Mouse (Mus musculus) kidney, embryonic 16.5 days (tissue): ENCODE data around the gene Chd5. TPM values are rescaled to one million over a fixed set of nuclear protein-coding genes. Genes with fewer than 3 reads are reported as not detected.

Experiments
- ATAC-seq: fragments of 200-750 bp; cut with Nextera tagmentation; 2 replicates; pipeline ENCODE4 v1.8.0; 2017; ENCODE audit warnings: moderate TSS enrichment; ENCODE audit not compliant: low FRiP score, low TSS enrichment
- H3K27ac ChIP-seq: fragments of 300-500 bp; sonication (generic); 2 replicates; pipeline ENCODE4 v1.5.1; 2014; ENCODE audit warnings: low read length
- H3K27me3 ChIP-seq: fragments of 300-500 bp; sonication (generic); 2 replicates; pipeline ENCODE4 v1.6.1; 2014; ENCODE audit warnings: low read length, control low read depth, mixed read lengths; ENCODE audit not compliant: insufficient read depth
- H3K36me3 ChIP-seq: fragments of 300-500 bp; sonication (generic); 2 replicates; pipeline ENCODE4 v1.6.1; 2014; ENCODE audit warnings: low read length, control low read depth, mixed read lengths; ENCODE audit not compliant: insufficient read depth
- H3K4me1 ChIP-seq: fragments of 300-500 bp; sonication (generic); 2 replicates; pipeline ENCODE4 v1.6.1; 2014; ENCODE audit warnings: low read length, control low read depth, mixed read lengths; ENCODE audit not compliant: insufficient read depth
- H3K4me2 ChIP-seq: fragments of 300-500 bp; sonication (generic); replicated peaks from 2 replicates; pipeline ENCODE4 v1.6.1; 2014; ENCODE audit warnings: low read depth, low read length
- H3K4me3 ChIP-seq: fragments of 300-500 bp; sonication (generic); 2 replicates; pipeline ENCODE4 v1.5.1; 2014; ENCODE audit warnings: mild to moderate bottlenecking, low read length
- H3K9ac ChIP-seq: fragments of 300-500 bp; sonication (generic); replicated peaks from 2 replicates; pipeline ENCODE4 v1.6.1; 2014; ENCODE audit warnings: low read length
- H3K9me3 ChIP-seq: fragments of 300-500 bp; sonication (generic); 2 replicates; pipeline ENCODE4 v1.6.1; 2016; ENCODE audit warnings: low read length, control low read depth
- WGBS: fragments of 180-500 bp; shearing (Covaris S2); extraction: QIAGEN DNeasy Blood & Tissue Kit; methylation state at CpG from one replicate; pipeline ENCODE4 v1.1.7; 2014; 5-methylcytosine and 5-hydroxymethylcytosine counted together
- polyA plus RNA-seq: library from polyadenylated mRNA; unstranded; fragments of >200 nt; fragmentation: Nextera tagmentation; extraction: Ambion mirVana; gene quantifications from 2 replicates; pipeline ENCODE4 v1.2.1, GENCODE M21; 2015

Gene Chd5
- polyA plus RNA-seq, 1 experiment from 2014 or later, result 0.12 TPM

DNA sequence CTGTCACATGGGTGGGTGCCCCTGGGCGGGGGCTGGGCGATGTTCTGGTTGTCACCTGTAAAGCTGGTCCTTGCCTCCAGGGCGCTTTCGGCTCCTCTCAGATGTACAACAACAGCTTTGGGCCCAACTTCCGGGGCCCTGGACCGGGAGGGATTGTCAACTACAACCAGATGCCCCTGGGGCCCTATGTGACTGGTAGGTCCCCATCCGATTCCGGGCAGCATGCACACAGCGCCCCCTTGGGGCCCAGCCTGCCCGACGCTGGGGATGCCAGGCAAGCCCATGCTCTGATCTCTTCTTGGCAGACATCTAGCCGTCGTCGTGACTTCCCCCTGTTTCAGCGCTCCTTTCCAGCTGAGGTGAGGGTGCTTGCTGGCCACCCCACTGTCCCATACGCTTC, 47.2 kb downstream of the Chd5 start:
- H3K27ac ChIP-seq, result no peak overlapping the region
- no peaks in the 10 kb centered on the region for H3K9me3 ChIP-seq
- no peaks in the 10 kb centered on the region for H3K4me1 ChIP-seq
- H3K36me3 ChIP-seq, result no peaks in the 10 kb centered on the region
- no peak overlapping the region for H3K4me2 ChIP-seq
- no peaks in the 10 kb centered on the region for H3K27me3 ChIP-seq
- 66% methylated on average over 16 of the region's 16 CpGs for WGBS
- H3K9ac ChIP-seq, result no peak overlapping the region
- no peak for ATAC-seq
- no peak overlapping the region for H3K4me3 ChIP-seq

DNA sequence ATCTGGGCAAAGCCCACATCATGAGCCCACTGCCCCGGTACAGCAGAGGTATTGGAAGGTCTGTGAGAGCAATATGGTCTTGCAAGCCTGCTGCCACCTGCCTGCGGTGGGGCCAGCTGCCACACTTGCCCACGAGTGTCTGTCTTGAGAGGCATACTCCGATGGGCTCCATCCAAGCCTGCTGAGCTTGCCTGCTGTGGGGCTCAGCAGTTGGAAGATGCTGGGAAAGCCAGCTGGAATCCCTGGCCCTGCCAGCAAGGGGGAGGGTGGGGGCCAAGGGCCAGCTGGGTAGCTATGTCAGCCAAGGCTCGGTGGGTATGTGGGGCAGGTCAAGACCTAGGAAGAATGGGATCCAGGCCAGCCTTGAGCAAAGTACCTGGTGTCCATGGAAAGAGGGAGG, 53.7 kb downstream of the Chd5 start:
- Histone ChIP-seq H3K4me3 (no peak overlapping the region), H3K4me2 (no peak overlapping the region), H3K27me3 (no peaks in the 10 kb centered on the region), H3K4me1 (no peaks in the 10 kb centered on the region), H3K27ac (no peak overlapping the region), H3K9ac (no peak overlapping the region), H3K36me3 (no peaks in the 10 kb centered on the region), H3K9me3 (no peaks in the 10 kb centered on the region)
- no peak for ATAC-seq
- WGBS, result 81% methylated on average over 5 of the region's 5 CpGs

DNA sequence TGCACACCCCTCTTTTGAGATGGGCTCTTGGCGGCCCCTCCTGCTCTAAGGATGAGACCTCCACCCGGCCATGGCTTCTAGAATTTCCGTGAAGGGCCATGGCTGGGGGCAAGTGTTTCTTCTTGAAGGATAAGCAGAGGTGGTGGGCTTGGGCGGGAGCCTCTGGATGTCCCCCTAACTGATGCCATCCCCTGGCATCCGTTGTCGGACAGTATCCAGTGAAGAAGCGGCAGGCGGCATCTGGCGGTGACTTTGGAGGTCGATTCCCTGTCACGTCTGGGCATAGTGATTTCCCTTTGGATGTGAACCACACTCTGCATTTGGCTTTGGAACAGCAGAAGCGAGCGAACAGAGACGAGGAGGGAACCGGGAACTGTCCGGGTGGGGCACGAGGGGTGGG, 54.2 kb downstream of the Chd5 start:
- Histone ChIP-seq H3K9ac (no peak overlapping the region), H3K9me3 (no peaks in the 10 kb centered on the region), H3K36me3 (no peaks in the 10 kb centered on the region), H3K4me3 (no peak overlapping the region), H3K4me2 (no peak overlapping the region), H3K4me1 (no peaks in the 10 kb centered on the region), H3K27ac (no peak overlapping the region), H3K27me3 (no peaks in the 10 kb centered on the region)
- 85% methylated on average over 17 of the region's 17 CpGs for WGBS
- no peak for ATAC-seq

- Histone ChIP-seq H3K27ac (no peak overlapping the region), H3K9ac (no peak overlapping the region), H3K9me3 (no peaks in the 10 kb centered on the region), H3K36me3 (no peaks in the 10 kb centered on the region), H3K27me3 (no peaks in the 10 kb centered on the region), H3K4me3 (no peak overlapping the region), H3K4me2 (no peak overlapping the region), H3K4me1 (no peaks in the 10 kb centered on the region)
- 62% methylated on average over 3 of the region's 3 CpGs for WGBS
- no peak for ATAC-seq
Measured at GRCm38 (mm10) chr4:152398926-152399325, 60.5 kb downstream of the Chd5 start.

DNA sequence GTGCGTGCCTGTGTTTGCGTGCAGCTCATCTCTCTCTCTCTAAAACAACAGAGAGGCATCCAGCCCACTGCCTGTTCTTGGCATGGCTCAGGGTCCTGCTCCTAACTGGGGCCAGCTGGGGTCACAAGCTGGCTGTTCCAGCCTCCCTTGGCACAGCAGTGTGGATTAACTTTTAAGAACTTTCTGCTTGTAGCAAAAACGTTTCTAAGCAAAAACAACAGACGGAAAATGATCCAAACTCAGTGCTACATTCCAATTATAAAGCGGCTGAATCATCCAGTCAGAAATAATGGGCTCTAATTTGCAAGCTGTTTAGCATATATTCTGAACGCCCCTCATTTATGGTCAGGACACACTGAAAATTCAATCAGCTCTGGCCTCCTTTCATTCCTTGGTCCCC, 66.7 kb downstream of the Chd5 start:
- H3K4me3 ChIP-seq, result no peak overlapping the region
- no peaks in the 10 kb centered on the region for H3K36me3 ChIP-seq
- H3K9me3 ChIP-seq, result no peaks in the 10 kb centered on the region
- H3K4me1 ChIP-seq, result no peaks in the 10 kb centered on the region
- H3K4me2 ChIP-seq, result no peak overlapping the region
- no peak overlapping the region for H3K27ac ChIP-seq
- WGBS, result 72% methylated on average over 6 of the region's 6 CpGs
- H3K27me3 ChIP-seq, result no peaks in the 10 kb centered on the region
- no peak overlapping the region for H3K9ac ChIP-seq
- ATAC-seq, result no peak

DNA sequence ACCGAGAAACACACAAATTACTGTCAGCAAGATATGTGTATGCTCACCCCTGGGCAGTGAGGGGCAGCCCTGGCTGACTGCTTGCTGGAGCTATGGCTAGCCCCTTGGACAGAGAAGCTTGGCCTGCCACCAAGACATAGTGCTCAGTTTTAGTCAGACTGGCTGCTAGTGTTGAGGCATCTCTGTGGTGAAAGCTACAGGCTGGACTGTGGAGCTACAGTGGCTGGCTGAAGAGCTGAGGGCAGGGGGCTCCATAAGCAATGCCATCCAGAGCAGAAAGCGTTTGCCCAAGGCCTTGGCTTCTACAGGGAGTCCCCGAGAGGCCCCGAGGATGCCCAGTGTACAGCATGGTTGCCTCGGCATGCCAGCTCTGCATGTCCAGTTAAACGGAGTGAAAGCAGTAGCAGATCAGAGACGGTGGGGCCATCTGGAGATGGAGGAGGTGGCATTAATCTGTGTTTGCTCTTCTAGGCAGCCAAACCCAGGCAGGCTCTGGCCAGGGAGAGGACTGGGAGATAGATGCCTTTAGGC, 67.3 kb downstream of the Chd5 start:
- no peak for ATAC-seq
- Histone ChIP-seq H3K27ac (no peak overlapping the region), H3K4me3 (no peak overlapping the region), H3K9ac (no peak overlapping the region), H3K27me3 (no peaks in the 10 kb centered on the region), H3K4me1 (no peaks in the 10 kb centered on the region), H3K36me3 (no peaks in the 10 kb centered on the region), H3K4me2 (no peak overlapping the region), H3K9me3 (no peaks in the 10 kb centered on the region)
- WGBS, result 73% methylated on average over 7 of the region's 7 CpGs

DNA sequence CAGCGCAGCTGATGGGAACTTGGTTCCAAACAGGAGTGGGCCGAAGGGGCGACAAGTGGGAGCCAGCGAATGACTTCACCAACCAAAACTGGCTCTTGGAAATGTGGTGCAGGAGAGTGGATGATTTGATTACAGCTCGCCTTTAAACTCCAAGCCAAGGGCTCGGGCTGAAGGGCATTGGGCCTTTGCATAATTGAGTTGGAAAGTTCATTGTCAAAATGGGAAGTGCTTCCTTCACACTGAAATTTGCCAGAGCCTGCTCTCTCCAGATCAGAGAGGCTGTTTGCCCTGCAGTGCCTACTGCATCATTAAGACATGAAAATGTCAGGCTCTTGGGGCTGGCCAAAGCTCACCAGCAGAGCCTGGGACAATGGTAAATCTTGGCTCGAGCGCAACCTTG, 68.1 kb downstream of the Chd5 start:
- Histone ChIP-seq H3K36me3 (no peaks in the 10 kb centered on the region), H3K9ac (no peak overlapping the region), H3K4me1 (no peaks in the 10 kb centered on the region), H3K27me3 (no peaks in the 10 kb centered on the region), H3K9me3 (no peaks in the 10 kb centered on the region), H3K4me2 (no peak overlapping the region), H3K4me3 (no peak overlapping the region), H3K27ac (no peak overlapping the region)
- no peak for ATAC-seq
- WGBS, result 83% methylated on average over 8 of the region's 8 CpGs

- no peak overlapping the region for H3K4me3 ChIP-seq
- WGBS, result 54% methylated on average over 13 of the region's 13 CpGs
- no peak overlapping the region for H3K9ac ChIP-seq
- no peak overlapping the region for H3K27ac ChIP-seq
- H3K4me1 ChIP-seq, result no peaks in the 10 kb centered on the region
- no peak for ATAC-seq
- H3K9me3 ChIP-seq, result no peaks in the 10 kb centered on the region
- no peak overlapping the region for H3K4me2 ChIP-seq
- no peaks in the 10 kb centered on the region for H3K36me3 ChIP-seq
- no peaks in the 10 kb centered on the region for H3K27me3 ChIP-seq
Measured at GRCm38 (mm10) chr4:152410961-152411360, 72.5 kb downstream of the Chd5 start.

DNA sequence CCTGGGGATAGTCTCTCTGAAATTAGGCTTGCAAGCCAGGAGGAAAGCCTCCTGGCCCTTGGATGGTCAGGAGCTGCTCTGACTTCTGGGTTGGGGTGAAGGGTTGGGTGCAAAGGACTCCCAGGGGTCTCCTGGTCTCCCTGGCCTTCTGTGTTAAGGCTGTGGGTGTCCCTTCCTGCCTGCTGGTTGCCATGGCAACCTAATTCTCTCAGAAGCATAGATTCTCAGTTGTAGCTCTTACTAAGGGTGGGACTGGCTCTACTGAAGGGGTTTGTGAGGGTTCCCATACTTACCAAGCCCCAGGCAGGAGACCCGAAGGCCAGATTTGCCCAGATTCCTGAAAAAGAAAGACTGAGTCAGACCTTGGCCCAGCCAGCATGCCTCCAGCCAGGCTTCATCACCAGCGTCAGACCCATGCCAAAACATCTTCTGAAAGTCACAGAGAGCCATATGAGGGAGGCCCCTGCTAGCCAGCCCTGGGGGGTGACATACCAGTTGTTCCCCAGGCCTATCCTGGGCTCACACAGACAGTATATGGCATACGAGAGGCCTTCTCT, 74.2 kb downstream of the Chd5 start:
- H3K27ac ChIP-seq, result no peak overlapping the region
- ATAC-seq, result no peak
- no peaks in the 10 kb centered on the region for H3K9me3 ChIP-seq

GRCm38 (mm10) chr4:152418229-152419060, 80.0 kb downstream of the Chd5 start:
- Histone ChIP-seq H3K9ac (no peak overlapping the region), H3K9me3 (no peaks in the 10 kb centered on the region), H3K36me3 (no peaks in the 10 kb centered on the region), H3K4me2 (peak overlapping the region; percentile 43), H3K27me3 (no peaks in the 10 kb centered on the region; the same call in 1 of the 2 replicates), H3K4me1 (peaks cover 18% of the 10 kb centered on the region), H3K27ac (peak overlapping the region; percentile 55; the same call in 1 of the 2 replicates), H3K4me3 (peak overlapping the region; percentile 0; the same call in 1 of the 2 replicates)
- WGBS, result 25% methylated on average over 26 of the region's 28 CpGs
- peak; percentile 75 for ATAC-seq

More for the DNA sequence above, 74.2 kb downstream of the Chd5 start:
- Histone ChIP-seq H3K4me2 (no peak overlapping the region), H3K27me3 (no peaks in the 10 kb centered on the region; the same call in 1 of the 2 replicates), H3K4me3 (no peak overlapping the region), H3K9ac (no peak overlapping the region), H3K36me3 (no peaks in the 10 kb centered on the region), H3K4me1 (peaks cover 1% of the 10 kb centered on the region; the same call in 1 of the 2 replicates)
- 91% methylated on average over 3 of the region's 3 CpGs for WGBS
